Mouse (Mus musculus) megakaryocyte, embryonic 14.5 days (primary cell): ENCODE measurements around the gene Cnih2.

Source experiments
- FLI1 ChIP-seq: IDR thresholded peaks from 2 replicates; pipeline ENCODE4 v1.6.1; 2012; ENCODE audit warnings: low read length, inconsistent platforms, mixed read lengths
- GATA1 ChIP-seq: IDR thresholded peaks from 3 replicates; pipeline ENCODE4 v1.6.1; 2012; ENCODE audit warnings: mixed read lengths, low read length, inconsistent platforms, borderline replicate concordance

- TF ChIP-seq GATA1 (no peak), FLI1 (no peak)
Measured at GRCm38 (mm10) chr19:5113783-5114182, 15.5 kb upstream of the Cnih2 start.
